Mouse (Mus musculus): ENCODE results near the gene Trappc2l.

DNA sequence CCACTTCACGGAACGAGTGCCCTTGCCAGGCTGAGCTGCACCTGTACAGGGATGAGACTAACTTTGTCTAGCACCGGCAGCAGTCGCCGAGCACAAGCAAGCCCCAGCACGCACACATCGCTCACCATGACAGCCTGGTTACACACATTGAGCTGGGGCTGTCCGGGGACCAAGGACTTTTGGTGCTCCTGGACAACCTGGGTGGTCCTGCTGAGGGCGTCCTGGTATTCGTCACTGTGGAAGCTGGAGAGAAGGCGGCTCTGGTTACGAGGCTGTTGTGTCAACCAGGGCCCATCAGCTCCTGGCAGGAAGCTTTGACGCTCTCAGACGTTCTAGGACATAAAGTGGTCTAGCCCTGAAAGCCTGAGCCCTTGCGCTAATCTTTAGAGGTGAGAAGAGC is 30.5 kb upstream of the Trappc2l start:
- TF ChIP-seq CTCF (conservative IDR thresholded peaks at IDR 0.05; ENCODE audit: insufficient read depth, insufficient read length, low read depth, low read length) (no peak), POLR2A (IDR thresholded peaks at IDR 0.05; ENCODE audit: low read depth, low read length) (no peak)
